Mouse (Mus musculus): ENCODE measurements around the gene Copz2. TPM values are rescaled to one million over a fixed set of nuclear protein-coding genes. Genes with fewer than 3 reads are reported as not detected.
A peak's percentile ranks its signal among the peaks of the same experiment; 100 is the strongest.
"Not testable (repeated sequence)": the region's sequence is repeated elsewhere in the genome, so short reads cannot be mapped to it uniquely, and the experiment has no call there.

Copz2 gene
- total RNA-seq (2021) = 1 to 10 TPM; 2.7 to 3.2 TPM
- long read RNA-seq, experiment 1, partial matches to known transcripts = 0 of 2 reads
- long read RNA-seq, experiment 1, other reads (novel, unspliced or antisense) = 0 of 2 reads
- long read RNA-seq, experiment 2, partial matches to known transcripts = 0 of 1 reads
- long read RNA-seq, experiment 2, other reads (novel, unspliced or antisense) = 0 of 1 reads

DNA sequence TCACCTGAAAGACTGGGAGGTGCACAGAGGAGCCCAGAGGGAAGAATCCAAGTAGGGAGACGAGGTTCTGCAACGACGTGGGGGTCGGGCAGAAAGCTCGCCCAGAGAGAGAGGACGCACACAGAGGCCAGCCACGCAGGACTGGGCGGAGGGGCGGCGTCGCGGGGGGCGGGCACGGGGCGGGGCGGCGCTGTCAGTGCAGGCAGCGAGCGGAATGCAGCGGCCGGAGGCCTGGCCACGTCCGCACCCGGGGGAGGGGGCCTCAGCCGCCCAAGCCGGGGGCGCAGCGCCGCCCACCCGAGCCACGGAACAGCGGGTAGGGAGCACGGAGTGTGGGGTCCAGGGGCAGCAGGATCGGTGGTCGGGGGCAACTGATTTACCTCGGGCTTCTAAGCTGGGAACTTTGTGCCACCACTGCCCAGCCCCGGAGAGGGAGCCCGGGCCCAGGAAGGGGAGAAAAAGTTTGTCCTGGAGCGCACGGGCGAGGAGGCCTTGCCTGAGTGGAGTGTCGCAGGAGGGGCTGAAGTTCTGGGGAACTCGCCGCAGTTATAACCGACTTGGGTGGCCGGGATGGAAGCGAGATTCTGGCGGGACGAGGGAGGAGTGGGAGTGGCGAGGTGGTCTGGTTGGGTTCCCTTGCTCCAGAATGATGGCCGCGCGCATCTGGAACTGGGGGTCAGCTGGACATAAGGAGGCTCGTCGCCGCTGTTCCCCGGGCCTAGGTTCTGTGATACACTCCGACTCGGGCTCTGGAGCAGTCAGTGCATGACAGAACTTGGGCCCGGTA, at the start of gene Copz2:
TSS of gene Copz2 (plus strand) at position 190 of the 787 bp plus-strand sequence.
- no peak for DNase-seq (ENCODE audit: low spot score in 2 of 2)
- intact Hi-C loops (cut with DNase I) = no loop called here

DNA sequence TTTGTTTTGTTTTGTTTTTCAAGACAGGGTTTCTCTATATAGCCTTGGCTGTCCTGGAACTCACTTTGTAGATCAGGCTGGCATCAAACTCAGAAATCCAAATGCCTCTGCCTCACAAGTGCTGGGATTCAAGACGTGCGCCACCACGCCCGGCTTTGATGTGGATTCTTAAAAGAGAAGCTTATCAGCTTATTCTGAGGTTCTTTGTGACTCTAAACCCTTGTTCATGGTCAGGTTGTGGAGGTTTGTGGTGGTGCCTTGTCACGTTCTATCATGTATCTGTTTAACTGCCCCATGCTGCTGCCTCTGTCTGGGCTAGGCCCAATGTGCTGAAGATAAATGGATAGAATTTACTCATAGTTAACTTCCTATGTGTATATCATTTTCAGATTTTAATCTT, 44.1 kb upstream of the Copz2 start:
- DNase-seq (ENCODE audit: low spot score in 2 of 2) = no peak
- intact Hi-C loops (cut with DNase I) = loop anchor here (2.0 kb wide), 1 partner anchor 37 kb away; no protein-coding TSS in a partner anchor

DNA sequence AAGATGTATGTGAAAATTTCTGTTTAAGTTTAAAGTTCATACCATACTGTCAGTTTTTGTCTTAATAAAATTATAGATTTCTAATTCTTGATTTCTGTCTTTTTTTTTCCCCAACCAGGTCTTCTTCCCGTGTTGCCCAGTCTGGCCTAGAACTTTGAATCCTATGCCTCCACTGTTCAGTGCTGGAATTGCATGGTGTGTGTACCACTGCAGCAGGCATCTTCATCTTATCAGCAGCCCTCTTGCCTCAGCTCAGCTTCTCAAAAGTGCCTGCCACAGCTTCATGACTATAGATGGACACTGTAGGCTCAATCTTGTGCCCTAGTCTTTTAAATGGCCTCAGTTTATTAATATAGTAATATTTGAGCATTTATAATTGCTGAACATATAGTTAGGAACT, 41.6 kb upstream of the Copz2 start:
- DNase-seq (ENCODE audit: low spot score in 2 of 2) = no peak
- intact Hi-C loops (cut with DNase I) = no loop called here

DNA sequence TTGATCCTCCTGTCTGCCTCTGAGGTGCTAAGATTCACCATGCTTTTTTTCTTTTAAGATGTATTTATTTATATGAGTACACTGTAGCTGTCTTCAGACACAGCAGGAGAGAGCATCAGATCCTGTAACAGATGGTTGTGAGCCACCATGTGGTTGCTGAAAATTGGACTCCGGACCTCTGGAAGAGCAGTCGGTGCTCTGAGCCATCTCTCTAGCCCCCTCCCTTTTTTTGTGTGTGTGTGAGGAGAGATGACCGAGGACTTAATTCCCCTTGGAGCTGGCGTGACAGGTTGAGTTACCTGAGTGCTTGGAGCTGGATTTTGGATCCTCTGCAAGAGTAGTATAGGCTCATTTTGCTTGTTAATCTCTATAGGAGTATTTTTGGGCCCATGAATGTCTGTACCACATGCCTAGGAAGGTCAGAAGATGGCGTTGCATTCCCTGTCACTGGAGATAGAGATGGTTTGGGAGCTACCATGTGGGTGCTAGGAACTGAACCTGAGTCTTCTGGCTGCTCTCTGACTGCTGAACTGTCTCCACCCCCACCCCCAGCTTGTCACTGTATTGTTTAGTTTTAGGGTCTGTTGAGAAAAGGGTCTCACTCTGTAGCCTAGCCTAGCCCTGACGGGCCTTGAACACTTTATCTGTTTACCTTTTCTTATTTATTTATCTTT, 40.0 kb upstream of the Copz2 start:
- DNase-seq (ENCODE audit: low spot score in 2 of 2) = no peak
- intact Hi-C loops (cut with DNase I) = no loop called here

DNA sequence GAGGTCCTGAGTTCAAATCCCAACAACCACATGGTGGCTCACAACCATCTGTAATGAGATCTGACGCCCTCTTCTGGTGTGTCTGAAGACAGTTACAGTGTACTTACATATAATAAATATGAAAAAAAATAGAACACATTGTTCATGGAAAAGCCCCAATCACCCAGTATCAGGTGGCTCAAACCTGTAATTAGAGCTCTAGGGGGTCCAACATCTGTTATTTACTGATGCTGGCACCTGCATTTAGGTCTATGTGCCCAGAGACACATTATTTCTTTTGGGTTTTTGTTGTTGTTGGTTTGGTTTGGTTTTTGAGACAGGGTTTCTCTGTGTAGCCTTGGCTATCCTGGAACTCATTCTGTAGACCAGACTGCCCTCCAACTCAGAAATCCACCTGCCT, 38.5 kb upstream of the Copz2 start:
- intact Hi-C loops (cut with DNase I); DNase-seq (ENCODE audit: low spot score in 2 of 2): not testable (repeated sequence)

DNA sequence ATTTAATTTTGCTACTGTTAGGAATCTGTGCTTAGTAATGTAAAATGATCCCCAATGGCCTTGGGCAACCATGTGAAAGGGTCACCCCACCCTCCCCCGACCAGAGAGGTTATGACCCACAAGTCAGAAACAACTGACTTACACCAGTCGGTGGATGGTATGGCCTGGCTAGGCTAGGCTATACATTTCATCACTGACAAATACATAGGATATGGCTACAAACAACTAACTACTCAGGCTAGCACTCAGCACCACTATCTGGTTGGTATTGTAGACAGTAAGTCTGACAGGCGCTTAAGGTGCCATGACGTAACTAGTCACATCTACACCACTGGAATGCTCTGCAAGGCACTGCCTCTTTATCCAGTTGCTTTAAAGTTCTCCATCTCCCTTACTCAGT, 36.2 kb upstream of the Copz2 start:
- DNase-seq (ENCODE audit: low spot score in 2 of 2) = no peak
- intact Hi-C loops (cut with DNase I) = no loop called here

DNA sequence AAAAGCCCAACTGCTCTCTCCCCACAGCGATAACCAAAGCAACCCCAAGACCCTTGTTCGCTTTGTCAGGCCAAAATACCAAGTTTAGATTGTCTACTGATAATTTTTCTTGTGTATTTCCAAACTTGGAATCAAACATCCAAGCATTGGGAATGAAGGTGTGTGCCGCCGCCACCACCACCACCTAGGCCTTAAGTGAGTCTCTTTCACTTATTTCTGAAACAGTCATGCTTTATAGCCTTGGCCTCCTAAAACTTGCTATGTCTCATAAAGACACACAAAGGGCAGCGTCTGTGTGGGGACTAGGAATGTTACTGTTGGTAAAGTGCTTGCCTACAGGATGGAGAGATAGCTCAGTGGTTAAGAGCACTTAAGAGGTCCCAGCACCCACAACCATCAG, 35.8 kb upstream of the Copz2 start:
- DNase-seq (ENCODE audit: low spot score in 2 of 2) = no peak
- intact Hi-C loops (cut with DNase I) = no loop called here

DNA sequence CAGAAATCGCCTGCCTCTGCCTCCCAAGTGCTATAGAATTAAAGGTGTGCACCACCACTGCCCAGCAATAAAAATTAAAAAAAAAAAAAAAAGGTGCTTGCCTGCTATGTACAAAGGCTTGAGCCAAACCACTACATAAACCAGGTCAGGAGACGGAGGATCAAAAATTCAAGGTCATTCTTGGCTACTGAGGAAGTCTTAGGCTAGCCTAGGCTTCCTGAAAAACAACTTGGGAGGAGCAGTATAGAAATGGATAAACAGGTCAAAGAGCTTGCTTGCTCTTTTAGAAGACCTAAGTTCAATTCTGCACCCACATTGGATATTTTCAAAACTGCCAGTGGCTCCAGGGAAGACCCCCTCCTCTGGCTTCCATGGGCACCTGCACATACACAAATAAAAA, 35.2 kb upstream of the Copz2 start:
- DNase-seq (ENCODE audit: low spot score in 2 of 2) = no peak
- intact Hi-C loops (cut with DNase I) = no loop called here

DNA sequence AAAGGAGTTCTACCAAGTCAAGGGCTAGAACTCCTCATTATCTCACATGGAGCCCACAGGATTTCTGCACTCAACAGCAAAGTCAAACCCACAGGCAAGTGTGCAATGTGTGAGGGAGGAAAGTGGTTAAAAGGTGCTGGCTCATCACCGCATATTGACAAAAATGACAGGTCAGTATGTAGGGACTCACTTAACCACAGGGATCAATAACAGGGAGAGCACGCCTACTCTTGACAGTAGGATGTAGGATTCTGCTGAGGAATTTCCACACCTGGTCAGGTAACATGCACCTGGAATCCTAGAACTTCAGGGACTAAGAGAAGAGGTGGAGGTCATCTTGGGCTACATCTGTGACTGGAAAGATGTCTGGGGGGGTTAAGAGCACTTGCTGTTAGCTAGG, 33.8 kb upstream of the Copz2 start:
- intact Hi-C loops (cut with DNase I) = no loop called here
- DNase-seq (ENCODE audit: low spot score in 2 of 2) = no peak

DNA sequence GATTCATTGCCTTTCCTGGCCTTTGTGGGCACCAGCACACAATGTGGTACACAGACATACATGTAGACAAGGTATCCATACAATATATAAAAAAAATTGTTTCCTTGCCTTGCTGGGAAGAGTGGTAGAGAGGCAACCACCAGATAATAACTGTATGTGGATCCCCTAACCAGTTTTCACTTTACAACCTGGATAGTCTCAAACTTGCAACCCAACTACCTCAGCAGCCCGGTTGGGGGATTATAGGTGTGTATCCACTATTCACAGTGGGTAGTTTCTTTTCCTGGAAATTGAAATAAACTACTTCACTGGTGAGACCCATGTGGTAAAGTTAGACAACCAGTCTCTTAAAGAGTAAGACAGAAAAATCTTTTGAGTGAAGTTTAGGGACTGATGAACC, 33.2 kb upstream of the Copz2 start:
- intact Hi-C loops (cut with DNase I) = no loop called here
- DNase-seq (ENCODE audit: low spot score in 2 of 2) = no peak

DNA sequence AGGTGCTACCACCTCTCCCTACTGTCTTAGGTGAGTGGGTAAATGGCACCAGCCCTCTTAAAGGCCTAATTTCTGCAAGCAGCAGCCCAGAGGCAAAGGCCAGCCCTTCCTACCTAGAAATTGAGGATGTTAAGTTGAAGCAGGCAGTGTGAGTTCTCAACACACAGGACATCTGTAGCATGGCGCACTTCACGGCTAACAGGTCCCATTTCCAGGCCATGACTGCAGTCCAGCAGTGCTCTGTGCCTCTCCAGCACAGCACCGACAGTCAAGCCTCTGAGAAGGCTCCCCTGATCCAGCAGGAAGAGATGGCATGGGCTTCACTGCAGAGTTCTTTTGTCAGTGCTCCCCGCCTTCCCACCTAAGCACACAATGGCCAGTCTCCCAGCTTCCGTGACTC, 32.7 kb upstream of the Copz2 start:
- no peak for DNase-seq (ENCODE audit: low spot score in 2 of 2)
- intact Hi-C loops (cut with DNase I) = no loop called here

DNA sequence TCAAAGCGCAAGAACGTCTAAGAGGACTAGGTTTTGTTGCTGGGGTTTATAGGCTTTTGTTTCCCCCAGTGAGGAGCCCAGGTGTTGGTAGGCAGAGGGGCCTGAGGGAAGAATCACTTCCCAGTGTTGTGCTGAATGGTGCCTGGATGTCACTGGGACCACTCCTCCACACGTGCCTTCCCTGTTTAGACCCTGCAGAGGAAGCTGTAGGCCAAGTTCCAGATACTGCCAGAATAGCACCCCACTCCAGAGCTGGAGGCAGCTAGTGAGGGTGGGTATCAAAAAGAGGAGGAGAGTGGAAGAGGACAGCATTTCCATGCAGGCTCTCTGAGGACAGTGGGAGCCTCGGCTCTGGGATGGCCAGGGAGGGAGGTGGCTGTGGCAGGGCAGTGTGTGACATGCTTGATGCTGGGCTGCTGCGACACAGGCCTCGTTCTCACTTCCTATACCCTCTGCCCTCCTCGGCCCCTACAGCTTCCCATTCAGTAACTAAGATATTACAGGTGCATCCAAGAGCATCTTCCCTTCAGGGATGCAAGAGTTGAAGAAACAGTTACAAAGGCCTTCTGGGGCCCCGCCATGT, 31.5 kb upstream of the Copz2 start:
- no peak for DNase-seq (ENCODE audit: low spot score in 2 of 2)
- intact Hi-C loops (cut with DNase I) = no loop called here

DNA sequence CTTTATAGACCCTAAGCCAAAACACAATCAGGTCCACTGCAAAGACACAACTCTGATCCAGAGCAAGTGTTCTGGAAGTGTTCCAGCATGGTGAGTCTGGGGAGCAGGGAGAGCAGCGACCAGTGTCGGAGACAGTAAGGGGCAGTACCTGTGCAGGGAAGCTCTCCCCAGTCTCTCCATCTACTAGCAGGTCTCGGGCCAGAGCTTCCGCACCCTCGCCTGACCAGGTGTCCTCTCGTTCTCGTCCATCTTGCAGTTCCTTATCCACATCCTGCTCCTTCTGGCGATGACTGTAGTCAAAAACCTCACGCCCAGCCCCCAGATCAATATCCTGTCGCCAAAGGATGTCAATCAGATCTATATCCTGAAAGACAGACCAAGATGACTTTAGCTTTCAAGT, 27.7 kb upstream of the Copz2 start:
- intact Hi-C loops (cut with DNase I) = no loop called here
- no peak for DNase-seq (ENCODE audit: low spot score in 2 of 2)

DNA sequence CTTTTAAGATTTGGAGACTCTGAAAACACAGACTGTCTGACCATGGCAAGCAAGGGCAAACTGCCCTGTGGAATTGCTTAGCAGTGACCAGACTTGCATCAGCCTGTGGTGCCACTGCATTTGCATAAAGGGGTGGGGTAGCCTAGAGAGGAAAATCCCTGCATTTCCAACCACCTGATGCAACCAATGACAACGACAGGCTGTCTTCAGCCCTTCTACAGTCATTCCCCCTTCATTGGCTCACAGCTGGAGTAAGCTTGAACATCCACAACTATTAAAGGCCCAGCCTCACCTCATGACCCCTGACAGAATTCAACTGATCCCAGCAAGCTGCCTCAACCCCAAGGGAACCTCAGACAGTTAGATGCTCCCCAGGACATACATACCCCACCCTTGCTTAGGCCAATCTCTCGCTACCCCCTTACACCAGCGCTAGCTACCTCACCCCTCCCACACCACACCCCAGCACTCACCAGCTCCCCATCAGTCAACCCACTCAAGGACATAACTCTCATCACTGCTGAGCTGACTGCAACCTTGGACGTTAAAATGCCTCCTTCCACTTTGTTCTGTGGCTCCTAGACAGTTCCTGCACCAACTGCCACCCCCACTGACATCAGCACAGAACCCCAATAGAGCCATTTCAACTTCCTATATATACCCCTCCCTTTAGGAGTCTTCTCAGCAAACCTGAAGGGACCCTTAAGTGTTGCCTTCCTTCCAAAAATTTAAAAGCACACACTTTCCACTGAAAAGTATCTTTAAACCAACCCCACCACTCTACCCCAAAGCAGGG, 26.8 kb upstream of the Copz2 start:
- peak in 1 of 2 experiments; percentile 40 for DNase-seq (ENCODE audit: low spot score in 2 of 2)
- intact Hi-C loops (cut with DNase I) = no loop called here

DNA sequence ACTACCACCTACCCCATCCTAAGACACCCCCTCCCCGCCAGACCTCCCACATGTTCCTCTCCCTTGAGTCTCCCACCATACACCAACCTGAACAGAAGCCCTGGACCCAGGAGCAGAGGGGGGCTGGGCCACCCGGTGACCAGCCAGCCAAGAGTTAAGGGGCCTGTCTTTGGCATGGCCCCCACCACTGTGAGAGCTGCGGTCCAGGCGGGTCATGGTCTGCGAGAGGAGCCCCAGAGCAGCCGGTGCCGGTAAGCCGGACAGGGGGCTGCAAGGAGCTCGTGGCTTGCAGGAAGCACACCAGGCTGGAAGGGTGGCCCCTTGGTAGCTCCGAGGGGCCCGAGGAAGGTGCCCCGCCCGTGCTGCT, 26.2 kb upstream of the Copz2 start:
- DNase-seq (ENCODE audit: low spot score in 2 of 2) = no peak
- intact Hi-C loops (cut with DNase I) = no loop called here

DNA sequence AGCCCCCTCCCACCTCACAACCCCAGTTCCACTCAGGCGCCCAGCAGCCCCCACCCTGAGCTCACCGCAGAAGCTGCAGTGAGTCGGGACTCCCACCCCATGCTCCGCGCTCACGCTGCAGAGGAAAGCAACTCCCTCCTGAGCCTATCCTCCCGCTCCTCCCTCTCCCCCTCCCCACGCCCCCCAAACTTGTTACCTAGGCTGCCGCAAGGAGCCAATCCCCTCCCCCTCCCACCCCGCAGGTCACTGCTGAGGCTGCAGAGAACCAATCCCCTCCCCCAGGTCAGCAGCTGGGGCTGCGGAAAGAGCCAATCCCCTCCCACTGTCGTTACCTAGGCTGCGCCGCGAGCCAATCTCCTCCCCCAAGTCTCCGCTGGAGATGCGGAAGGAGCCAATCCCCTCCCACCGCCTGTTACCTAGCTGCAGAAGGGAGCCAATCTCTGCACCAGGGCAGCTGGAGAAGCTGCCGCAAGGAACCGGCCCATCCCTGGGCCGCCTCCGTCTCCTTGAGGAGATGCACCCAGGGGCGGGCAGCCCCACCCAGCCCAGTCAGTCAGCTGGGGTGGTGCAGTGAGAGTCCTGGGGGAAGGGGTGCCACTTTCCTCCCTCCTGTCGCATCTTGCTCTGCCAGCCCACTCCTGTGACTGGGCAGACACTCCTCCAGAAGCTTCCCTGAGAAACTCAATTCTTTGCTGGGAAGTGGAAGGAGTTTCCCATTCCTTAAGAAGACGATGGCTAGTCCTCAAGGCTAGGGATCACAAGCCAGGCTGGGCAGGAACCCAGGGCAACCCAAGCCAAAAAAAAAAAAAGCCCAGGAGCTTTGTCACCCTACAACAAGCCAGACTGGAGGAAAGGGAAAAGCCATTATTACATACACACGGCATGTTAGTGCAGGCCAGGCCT, 25.5 kb upstream of the Copz2 start:
- intact Hi-C loops (cut with DNase I) = no loop called here
- peak; percentile 89 to 94 for DNase-seq (ENCODE audit: low spot score in 2 of 2)

DNA sequence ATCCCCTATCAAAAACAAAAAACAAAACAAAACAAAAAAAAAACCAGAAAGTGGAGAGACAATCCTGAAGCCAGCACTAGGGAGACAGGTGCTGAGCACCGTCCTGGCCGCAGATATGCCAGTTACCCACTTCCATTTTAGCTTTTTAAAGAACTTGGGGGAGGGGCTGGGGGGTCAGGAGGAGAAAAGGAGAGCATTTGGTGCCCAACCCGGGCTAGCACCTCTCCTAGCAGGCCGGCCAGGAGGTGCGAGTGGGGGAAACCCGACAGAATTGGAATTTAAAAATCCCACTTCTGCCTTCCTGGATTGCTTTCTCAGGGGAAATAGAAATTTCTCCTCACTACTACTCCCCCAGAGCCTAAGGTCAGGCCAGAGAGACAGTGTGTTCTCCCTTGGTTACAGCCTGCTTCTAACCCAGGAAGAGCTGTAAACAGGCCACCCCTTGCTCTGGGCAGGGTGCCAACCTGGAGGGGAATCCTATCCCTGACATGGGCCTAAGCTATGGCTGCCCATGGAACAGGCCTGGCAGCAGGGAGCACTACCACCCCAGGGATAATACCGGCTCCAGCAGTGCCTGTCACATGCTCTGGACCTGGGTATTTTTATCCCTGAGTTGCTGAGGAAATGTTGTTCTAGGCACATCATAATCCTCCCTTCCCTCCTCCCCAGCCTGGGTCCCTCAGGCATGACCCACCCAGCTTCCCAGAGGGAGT, 24.7 kb upstream of the Copz2 start:
- intact Hi-C loops (cut with DNase I) = loop anchor here (5.0 kb wide), 1 partner anchor 38 kb away; the partner anchor contains the start of gene Cbx1
- DNase-seq (ENCODE audit: low spot score in 2 of 2) = peak; percentile 47 to 65

DNA sequence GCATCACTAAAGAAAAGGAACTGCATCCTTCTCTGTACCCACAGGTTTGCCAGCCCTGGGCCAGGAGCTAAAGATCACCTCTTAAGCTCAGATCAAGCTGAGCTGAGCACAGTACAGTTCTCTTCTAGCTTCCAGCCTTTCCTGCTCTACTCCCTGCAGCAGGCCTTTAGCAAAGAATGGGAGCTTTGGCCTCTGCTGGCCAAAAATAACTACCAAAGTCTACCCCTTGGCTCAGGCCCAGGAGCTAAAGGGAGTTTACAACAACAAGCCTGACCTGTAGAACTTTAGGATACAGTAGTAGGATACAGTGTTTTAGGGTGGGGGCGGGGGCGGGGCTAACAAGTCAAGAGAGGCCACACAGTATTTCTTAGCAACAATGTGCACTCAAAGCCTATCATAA, 23.2 kb upstream of the Copz2 start:
- intact Hi-C loops (cut with DNase I) = loop anchor here (5.0 kb wide), 1 partner anchor 39 kb away; the partner anchor contains the start of gene Cbx1
- DNase-seq (ENCODE audit: low spot score in 2 of 2) = no peak
